Mouse (Mus musculus): ENCODE measurements around the gene Pigc. TPM values are rescaled to one million over a fixed set of nuclear protein-coding genes. Genes with fewer than 3 reads are reported as not detected.

Gene Pigc
- polyA plus RNA-seq, 1 experiment from 2014 or later: 48.2 TPM

DNA sequence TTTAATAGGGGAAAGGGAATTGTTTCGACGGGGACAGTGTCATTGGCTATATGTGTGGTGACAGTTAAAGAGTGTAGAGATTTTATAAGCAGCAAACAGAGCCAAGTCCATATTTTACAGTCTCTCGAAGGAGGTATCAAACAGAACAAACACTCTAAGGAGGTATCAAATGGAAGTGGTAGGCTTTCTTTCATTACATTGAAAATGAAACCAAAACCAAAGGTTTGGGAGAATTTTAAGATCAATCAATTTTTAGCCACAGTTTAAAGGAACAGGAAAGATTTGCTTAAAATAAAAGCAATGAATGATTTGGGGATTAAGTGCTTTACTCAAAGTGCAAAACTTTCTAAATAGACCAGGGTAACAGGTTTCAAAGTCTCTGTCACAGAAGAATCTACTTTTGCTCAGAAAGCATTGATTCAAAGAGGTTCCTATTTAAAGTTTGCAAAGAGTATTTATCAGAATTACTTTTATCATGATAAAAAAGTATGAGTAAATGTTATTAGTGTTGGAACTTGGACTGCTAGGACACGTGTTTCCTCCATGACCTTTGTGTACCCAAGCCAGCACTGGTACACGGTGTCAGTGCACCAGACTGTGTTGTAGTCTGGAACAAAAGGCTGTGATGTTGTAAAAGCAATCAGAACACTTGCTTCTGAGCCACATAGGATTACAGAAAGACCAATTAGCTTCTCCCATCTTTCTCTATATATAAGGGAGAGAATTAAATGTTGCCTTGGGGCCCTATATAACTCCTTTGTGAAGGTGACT lies 17.8 kb upstream of the Pigc start:
- ATAC-seq (ENCODE audit: insufficient number of reproducible peaks, low FRiP score, low TSS enrichment, low read depth): no peak
- H3K27me3 ChIP-seq: no peaks in the 10 kb centered on the region
- 69% methylated on average over 5 of the region's 5 CpGs for WGBS
- no peaks in the 10 kb centered on the region for H3K4me1 ChIP-seq
- H3K4me3 ChIP-seq: no peak overlapping the region
- H3K9me3 ChIP-seq: no peaks in the 10 kb centered on the region
- H3K4me2 ChIP-seq: no peak overlapping the region
- no peak overlapping the region for H3K9ac ChIP-seq
- no peaks in the 10 kb centered on the region for H3K36me3 ChIP-seq
- no peak overlapping the region for H3K27ac ChIP-seq

DNA sequence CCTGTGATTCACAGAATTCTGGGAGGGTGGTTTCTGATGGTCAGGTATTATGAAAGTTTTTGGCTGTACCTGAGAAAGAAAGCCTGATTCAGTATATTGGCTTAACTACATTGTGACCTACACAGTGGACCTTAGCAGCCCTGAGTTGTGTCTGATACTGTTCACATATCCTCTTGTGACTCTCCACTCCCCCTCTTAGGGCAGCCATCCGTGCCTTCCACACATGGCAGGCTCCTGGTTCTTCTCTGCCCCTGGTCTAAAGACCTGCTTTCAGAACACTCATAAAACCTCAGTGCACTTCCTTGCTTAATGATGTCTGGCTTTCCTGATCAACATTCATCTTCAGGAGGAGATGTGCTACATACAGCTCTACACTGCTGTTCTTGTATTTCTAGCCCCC lies 16.4 kb upstream of the Pigc start:
- H3K9ac ChIP-seq: no peak overlapping the region
- no peak overlapping the region for H3K27ac ChIP-seq
- no peaks in the 10 kb centered on the region for H3K27me3 ChIP-seq
- H3K36me3 ChIP-seq: no peaks in the 10 kb centered on the region
- no peak for ATAC-seq (ENCODE audit: insufficient number of reproducible peaks, low FRiP score, low TSS enrichment, low read depth)
- no peaks in the 10 kb centered on the region for H3K9me3 ChIP-seq
- 34% methylated on average over 1 of the region's 1 CpGs for WGBS
- H3K4me2 ChIP-seq: no peak overlapping the region
- H3K4me1 ChIP-seq: no peaks in the 10 kb centered on the region
- H3K4me3 ChIP-seq: no peak overlapping the region

DNA sequence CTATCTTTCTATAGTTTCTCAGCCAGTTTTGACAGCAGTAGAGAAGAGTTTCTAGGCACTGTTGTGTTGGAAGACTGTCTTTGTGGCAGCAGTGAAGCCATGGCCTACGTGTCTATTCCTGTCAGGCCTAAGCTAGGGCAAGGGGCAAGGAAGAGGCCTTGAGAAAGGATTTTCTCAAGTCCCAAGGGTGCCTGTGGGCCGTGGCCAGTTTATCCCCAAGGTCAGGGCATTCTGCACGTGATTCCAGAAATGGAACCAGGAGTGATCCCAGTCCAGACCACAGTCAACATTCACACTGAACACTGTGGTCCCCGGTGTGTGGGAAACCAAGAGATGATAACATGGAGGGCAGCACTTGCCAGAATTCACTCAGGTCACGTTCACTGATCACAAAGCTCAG lies 13.1 kb upstream of the Pigc start:
- Histone ChIP-seq H3K4me3 (no peak overlapping the region), H3K27ac (no peak overlapping the region), H3K9ac (no peak overlapping the region), H3K4me1 (no peaks in the 10 kb centered on the region), H3K27me3 (no peaks in the 10 kb centered on the region), H3K36me3 (no peaks in the 10 kb centered on the region), H3K4me2 (no peak overlapping the region), H3K9me3 (no peaks in the 10 kb centered on the region)
- ATAC-seq (ENCODE audit: insufficient number of reproducible peaks, low FRiP score, low TSS enrichment, low read depth): no peak
- 76% methylated on average over 5 of the region's 5 CpGs for WGBS

DNA sequence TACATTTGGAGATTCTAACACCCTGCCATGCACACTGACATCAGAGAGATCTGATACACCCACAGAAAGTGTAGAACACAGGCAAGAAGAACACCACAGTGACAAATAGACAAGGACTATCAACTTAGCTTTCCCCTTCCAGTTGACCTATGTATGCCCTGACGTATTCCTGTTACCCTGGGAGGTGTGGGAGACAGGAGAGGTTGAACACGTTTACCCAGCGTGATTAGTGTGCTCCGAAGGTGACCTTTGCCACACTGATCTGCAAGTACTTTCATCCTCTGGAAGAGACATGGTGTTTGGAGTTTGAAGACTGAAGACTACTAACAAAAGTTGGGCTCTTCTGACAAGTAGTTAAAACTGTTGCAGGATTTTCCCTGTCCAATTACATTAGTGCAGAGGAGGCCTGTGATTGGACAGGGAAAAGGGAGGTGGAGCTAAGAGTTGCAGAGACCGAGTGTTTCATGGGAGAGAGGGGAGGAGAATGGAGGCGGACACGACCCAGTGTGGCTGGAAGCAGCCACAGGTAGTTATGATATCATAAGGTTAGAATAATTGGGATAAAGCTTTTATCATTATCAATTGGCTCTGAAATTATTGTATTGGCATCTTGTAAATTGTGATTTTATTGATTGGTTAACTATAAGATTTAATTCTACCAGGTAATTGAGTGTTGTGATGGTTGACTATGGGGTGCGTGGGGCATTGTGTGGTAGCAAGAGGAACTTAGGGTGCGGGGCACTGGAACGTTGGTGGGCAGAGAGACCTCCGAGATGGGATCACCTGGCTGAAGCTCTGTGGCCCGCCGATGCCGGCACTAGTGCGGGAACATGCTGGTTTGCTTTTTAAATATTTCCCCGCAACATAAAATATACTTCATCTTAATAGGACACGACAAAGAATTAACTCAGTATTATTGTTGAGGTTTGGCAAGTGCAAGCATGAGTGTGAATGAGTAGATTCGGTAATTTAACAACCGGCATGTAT lies 10.7 kb upstream of the Pigc start:
- 80% methylated on average over 19 of the region's 19 CpGs for WGBS
- Histone ChIP-seq H3K36me3 (no peaks in the 10 kb centered on the region), H3K27ac (no peak overlapping the region), H3K27me3 (no peaks in the 10 kb centered on the region), H3K9ac (no peak overlapping the region), H3K4me3 (no peak overlapping the region), H3K4me1 (no peaks in the 10 kb centered on the region), H3K4me2 (no peak overlapping the region), H3K9me3 (no peaks in the 10 kb centered on the region)
- ATAC-seq (ENCODE audit: insufficient number of reproducible peaks, low FRiP score, low TSS enrichment, low read depth): no peak

DNA sequence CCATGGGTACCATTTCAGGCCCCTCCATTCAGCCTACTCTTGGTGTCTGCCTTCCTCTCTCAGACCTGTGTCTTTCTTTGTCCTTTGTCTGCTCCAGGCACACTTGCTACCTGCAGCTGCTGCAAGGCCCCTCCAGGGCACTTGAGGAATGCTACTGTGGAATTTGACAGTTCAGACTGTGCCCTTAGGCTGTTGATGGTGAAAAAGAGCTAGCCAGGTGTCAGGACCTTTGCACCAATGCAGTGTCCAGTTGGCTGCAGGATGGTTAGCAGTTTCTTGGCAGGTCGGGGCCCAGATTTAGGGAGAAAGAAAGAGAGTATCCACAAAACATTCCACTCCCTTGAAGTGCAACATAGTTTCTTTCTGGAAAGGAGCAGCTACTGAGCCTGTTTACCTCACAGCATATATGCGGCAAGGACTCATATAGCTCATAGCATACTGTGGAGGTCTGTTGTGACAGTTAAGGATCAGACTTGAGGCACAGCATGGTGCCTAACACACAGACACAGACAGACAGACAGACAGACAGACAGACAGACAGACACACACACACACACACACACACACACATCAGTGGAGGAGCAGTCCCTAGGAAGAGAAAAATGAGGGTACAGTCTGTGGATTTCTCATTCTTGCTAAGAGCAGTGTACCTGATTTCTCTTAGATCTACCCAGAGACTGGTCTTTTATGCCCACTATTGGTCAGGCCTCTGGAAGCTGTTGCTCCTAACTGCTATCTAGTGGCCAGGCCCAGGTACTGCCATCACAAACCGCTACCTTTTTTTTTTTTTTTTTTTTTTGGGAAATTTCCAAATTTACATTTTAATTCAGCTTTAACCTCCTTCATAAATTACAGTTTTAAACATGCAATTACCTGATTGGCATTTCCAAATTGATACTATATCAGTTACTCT lies 6.3 kb upstream of the Pigc start:
- no peaks in the 10 kb centered on the region for H3K4me1 ChIP-seq
- 43% methylated on average over 3 of the region's 3 CpGs for WGBS
- ATAC-seq (ENCODE audit: insufficient number of reproducible peaks, low FRiP score, low TSS enrichment, low read depth): no peak
- H3K9ac ChIP-seq: no peak overlapping the region
- H3K4me3 ChIP-seq: no peak overlapping the region
- no peaks in the 10 kb centered on the region for H3K9me3 ChIP-seq
- no peak overlapping the region for H3K27ac ChIP-seq
- H3K36me3 ChIP-seq: no peaks in the 10 kb centered on the region
- H3K27me3 ChIP-seq: no peaks in the 10 kb centered on the region
- no peak overlapping the region for H3K4me2 ChIP-seq

DNA sequence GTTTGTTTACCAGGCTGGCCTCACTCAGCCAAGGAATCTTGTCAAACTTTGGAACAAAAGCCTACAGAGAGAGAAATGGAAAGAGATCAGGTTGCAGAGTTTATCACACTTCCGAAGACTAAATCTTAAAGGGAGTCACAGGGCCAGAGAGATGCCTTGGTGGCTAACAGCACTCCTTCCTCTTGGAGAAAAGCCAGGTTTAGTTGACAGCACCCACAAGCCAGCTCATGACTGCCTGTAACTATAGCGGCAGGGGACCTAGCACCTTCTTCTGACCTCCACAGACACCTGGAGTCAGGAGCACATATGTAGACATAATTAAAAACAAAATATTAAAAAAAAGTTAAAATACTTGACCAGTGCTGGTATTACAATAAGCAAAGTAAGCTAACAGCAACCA lies 1.1 kb upstream of the Pigc start:
- 70% methylated on average over 2 of the region's 2 CpGs for WGBS
- H3K27me3 ChIP-seq: no peaks in the 10 kb centered on the region
- H3K4me1 ChIP-seq: peaks cover 9% of the 10 kb centered on the region; the same call in 1 of the 2 replicates
- no peak overlapping the region for H3K9ac ChIP-seq
- no peak overlapping the region for H3K4me2 ChIP-seq
- no peak for ATAC-seq (ENCODE audit: insufficient number of reproducible peaks, low FRiP score, low TSS enrichment, low read depth)
- no peak overlapping the region for H3K4me3 ChIP-seq
- peaks cover 6% of the 10 kb centered on the region; the same call in 1 of the 2 replicates for H3K36me3 ChIP-seq
- no peak overlapping the region for H3K27ac ChIP-seq
- no peaks in the 10 kb centered on the region for H3K9me3 ChIP-seq

DNA sequence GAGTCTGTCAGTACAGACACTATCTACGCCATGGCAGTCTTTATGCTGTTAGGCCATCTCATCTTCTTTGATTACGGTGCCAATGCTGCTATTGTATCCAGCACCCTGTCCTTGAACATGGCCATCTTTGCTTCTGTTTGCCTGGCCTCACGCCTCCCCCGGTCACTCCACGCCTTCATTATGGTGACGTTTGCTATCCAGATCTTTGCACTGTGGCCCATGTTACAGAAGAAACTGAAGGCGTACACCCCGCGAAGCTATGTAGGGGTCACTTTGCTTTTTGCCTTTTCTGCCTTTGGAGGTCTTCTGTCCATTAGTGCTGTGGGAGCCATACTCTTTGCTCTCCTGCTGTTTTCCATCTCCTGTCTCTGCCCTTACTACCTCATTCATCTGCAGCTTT lies 1.9 kb downstream of the Pigc start:
- no peaks in the 10 kb centered on the region for H3K27me3 ChIP-seq
- no peaks in the 10 kb centered on the region for H3K9me3 ChIP-seq
- ATAC-seq (ENCODE audit: insufficient number of reproducible peaks, low FRiP score, low TSS enrichment, low read depth): no peak
- peaks cover 6% of the 10 kb centered on the region; the same call in 1 of the 2 replicates for H3K36me3 ChIP-seq
- no peak overlapping the region for H3K9ac ChIP-seq
- peaks cover 17% of the 10 kb centered on the region for H3K4me1 ChIP-seq
- no peak overlapping the region for H3K27ac ChIP-seq
- no peak overlapping the region for H3K4me3 ChIP-seq
- WGBS: 96% methylated on average over 9 of the region's 9 CpGs
- no peak overlapping the region for H3K4me2 ChIP-seq

DNA sequence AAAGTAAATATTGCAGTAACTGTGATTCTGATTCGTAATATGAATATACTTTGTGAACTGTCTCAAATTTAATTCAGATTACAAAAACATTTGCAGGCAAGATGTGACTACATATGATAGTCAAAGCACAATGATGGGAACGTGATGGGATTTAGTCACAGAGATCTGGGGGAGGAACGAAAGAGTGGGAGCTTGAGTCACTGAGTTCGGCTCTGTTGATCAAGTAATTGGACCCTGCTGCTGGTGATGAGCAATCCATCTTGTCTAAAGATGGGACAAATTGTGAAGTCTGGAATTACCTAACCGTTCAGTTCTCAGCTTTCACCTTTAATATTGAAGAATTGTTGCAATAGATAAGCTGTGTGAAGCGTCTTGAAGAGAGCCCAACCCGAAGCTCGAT lies 3.2 kb downstream of the Pigc start:
- no peak for ATAC-seq (ENCODE audit: insufficient number of reproducible peaks, low FRiP score, low TSS enrichment, low read depth)
- Histone ChIP-seq H3K4me3 (no peak overlapping the region), H3K9ac (no peak overlapping the region), H3K36me3 (peaks cover 6% of the 10 kb centered on the region; the same call in 1 of the 2 replicates), H3K4me1 (peaks cover 30% of the 10 kb centered on the region), H3K27ac (no peak overlapping the region), H3K9me3 (no peaks in the 10 kb centered on the region), H3K4me2 (no peak overlapping the region), H3K27me3 (no peaks in the 10 kb centered on the region)
- 82% methylated on average over 8 of the region's 8 CpGs for WGBS

DNA sequence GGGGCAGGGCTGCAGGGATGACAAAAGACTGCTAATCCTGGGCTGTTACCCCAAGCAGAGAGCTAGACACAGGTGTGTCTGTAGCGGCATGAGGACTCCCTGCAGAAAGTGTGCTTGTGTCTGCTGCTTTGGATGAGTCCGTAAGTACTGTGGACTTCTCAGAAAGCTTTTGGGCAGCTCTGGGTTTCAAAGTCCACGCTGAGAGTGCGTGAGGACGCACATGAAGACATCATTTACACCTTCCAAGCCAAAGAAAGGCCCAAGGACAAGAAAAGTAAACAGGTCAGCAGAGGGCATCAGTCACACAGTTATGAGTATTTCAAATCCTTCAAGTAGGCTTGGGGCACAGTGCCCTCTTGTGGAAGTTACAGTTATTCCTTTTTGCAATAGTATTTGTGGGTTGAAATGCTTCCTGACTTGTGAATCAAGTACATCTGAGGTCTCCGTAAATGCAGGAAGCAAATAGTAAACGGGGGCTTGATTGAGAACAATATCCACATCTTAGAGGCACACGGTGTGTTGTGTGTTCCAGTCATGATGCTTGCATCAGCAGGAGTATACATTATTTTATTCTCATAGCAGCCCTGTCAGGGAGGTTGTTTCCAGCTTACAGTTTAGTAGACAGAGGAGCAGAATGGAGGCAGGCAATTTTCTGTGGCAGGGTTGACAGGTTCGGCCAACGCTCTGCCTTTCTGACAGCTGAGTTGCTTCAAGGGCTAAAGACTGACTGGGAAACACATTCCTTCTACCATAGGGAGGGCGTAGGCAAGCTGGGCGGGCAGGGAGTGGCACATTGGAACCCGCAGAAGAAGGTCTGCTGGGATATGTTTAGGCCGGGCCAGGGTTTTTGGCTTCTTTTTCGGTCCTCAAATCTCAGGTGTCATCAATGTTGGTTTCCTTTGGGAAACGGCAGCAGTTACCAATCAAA lies 7.5 kb downstream of the Pigc start:
- Histone ChIP-seq H3K36me3 (no peaks in the 10 kb centered on the region), H3K4me2 (no peak overlapping the region), H3K27me3 (no peaks in the 10 kb centered on the region), H3K4me1 (peaks cover 44% of the 10 kb centered on the region), H3K27ac (peak overlapping the region; percentile 73), H3K9ac (no peak overlapping the region), H3K9me3 (no peaks in the 10 kb centered on the region), H3K4me3 (no peak overlapping the region)
- ATAC-seq (ENCODE audit: insufficient number of reproducible peaks, low FRiP score, low TSS enrichment, low read depth): no peak
- 38% methylated on average over 16 of the region's 16 CpGs for WGBS

DNA sequence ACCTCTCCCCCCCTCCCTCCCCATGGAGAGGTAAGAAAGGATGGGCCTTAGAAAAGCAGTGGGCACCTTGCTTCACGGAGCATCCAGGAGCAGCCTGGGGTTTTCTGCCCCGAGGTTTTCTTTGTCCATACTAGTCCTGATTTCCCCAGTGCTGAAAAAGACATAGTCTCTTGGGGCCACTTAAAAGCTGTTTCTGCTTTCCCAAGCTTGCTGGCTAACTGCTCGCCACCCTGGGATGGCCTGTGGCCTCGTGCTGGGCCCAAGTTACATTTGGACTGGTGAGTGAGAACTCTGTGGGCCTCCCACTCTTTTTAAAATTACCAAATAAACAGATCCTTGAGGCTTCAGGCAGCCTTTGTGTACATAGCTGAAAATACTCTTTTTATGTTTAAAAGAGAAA lies 8.3 kb downstream of the Pigc start:
- Histone ChIP-seq H3K27me3 (no peaks in the 10 kb centered on the region), H3K9ac (no peak overlapping the region), H3K36me3 (no peaks in the 10 kb centered on the region), H3K4me3 (no peak overlapping the region), H3K27ac (peak overlapping the region; percentile 73), H3K9me3 (no peaks in the 10 kb centered on the region), H3K4me1 (peaks cover 44% of the 10 kb centered on the region), H3K4me2 (no peak overlapping the region)
- ATAC-seq (ENCODE audit: insufficient number of reproducible peaks, low FRiP score, low TSS enrichment, low read depth): no peak
- WGBS: 41% methylated on average over 4 of the region's 4 CpGs
